Mouse (Mus musculus) kidney, adult 2 months (tissue): ENCODE data around the gene Gm13090. TPM values are rescaled to one million over a fixed set of nuclear protein-coding genes. Genes with fewer than 3 reads are reported as not detected.

Source experiments
- DNase-seq: peaks from one replicate; pipeline ENCODE4 v3.0.0; 2021
- H3K27ac ChIP-seq: fragments of 200-500 bp; 2 replicates; pipeline ENCODE4 v1.5.1; 2012; ENCODE audit warnings: low read depth, low read length, control low read depth, inconsistent platforms; ENCODE audit not compliant: insufficient read depth
- H3K27me3 ChIP-seq: fragments of 200-500 bp; replicated peaks from 2 replicates; pipeline ENCODE4 v1.6.1; 2012; ENCODE audit warnings: mild to moderate bottlenecking, moderate library complexity, low read length, inconsistent platforms; ENCODE audit not compliant: control insufficient read depth, insufficient read depth
- H3K36me3 ChIP-seq: fragments of 200-500 bp; 2 replicates; pipeline ENCODE4 v1.6.1; 2012; ENCODE audit warnings: mild to moderate bottlenecking, moderate library complexity, low read length, inconsistent platforms; ENCODE audit not compliant: control insufficient read depth, insufficient read depth
- H3K4me1 ChIP-seq: fragments of 200-500 bp; 2 replicates; pipeline ENCODE4 v1.6.1; 2011; ENCODE audit warnings: low read length; ENCODE audit not compliant: control insufficient read depth, insufficient read depth
- H3K4me3 ChIP-seq: fragments of 200-500 bp; 2 replicates; pipeline ENCODE4 v1.5.1; 2011; ENCODE audit warnings: mild to moderate bottlenecking, low read depth, low read length, control low read depth; ENCODE audit not compliant: insufficient read depth
- CTCF ChIP-seq: fragments of 200-500 bp; conservative IDR thresholded peaks from 2 replicates; pipeline ENCODE4 v1.5.1; 2011; ENCODE audit warnings: low read depth, mild to moderate bottlenecking, control low read depth, low read length, moderate library complexity, mixed read lengths; ENCODE audit not compliant: insufficient read depth, insufficient read length
- POLR2A ChIP-seq: fragments of 200-500 bp; IDR thresholded peaks from one replicate; pipeline ENCODE4 v1.6.1; 2011; ENCODE audit warnings: low read depth, low read length, control low read depth
- WGBS: fragments of 180-500 bp; shearing (Covaris S2); methylation state at CpG from one replicate; pipeline ENCODE4 v1.1.7; 2018; 5-methylcytosine and 5-hydroxymethylcytosine counted together
- polyA plus RNA-seq: library from polyadenylated mRNA; depleted of rRNA; stranded (reverse); fragments of >200 nt; gene quantifications from 2 replicates; pipeline ENCODE4 v1.2.3, GENCODE M21; 2012

Gene Gm13090
- polyA plus RNA-seq, 1 experiment, result not detected

DNA sequence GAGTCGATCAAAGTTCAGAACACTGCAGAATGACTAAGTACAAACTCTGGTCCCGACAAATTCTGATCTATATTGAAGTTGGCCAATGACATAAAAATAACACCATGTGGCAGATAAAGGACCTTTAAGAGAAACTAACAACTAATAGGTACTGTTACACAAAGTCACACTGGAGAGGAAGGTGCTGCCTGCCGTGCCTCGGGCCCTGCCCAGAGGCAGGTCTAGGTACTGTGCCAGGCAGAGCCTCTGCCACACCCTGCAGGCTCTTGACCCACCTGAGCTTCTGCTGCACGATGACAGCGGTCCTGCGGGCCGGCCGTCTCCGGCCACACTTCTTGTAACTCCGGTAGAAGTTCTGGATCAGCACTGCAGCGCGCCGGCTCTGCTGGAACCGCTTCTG, 14.6 kb upstream of the Gm13090 start:
- H3K36me3 ChIP-seq, result no peaks in the 10 kb centered on the region
- H3K27ac ChIP-seq, result no peak overlapping the region
- H3K4me1 ChIP-seq, result no peaks in the 10 kb centered on the region
- WGBS, result 82% methylated on average over 15 of the region's 15 CpGs
- no peak overlapping the region for H3K4me3 ChIP-seq
- TF ChIP-seq CTCF (no peak), POLR2A (no peak)
- peak; percentile 10 for DNase-seq
- H3K27me3 ChIP-seq, result no peaks in the 10 kb centered on the region

DNA sequence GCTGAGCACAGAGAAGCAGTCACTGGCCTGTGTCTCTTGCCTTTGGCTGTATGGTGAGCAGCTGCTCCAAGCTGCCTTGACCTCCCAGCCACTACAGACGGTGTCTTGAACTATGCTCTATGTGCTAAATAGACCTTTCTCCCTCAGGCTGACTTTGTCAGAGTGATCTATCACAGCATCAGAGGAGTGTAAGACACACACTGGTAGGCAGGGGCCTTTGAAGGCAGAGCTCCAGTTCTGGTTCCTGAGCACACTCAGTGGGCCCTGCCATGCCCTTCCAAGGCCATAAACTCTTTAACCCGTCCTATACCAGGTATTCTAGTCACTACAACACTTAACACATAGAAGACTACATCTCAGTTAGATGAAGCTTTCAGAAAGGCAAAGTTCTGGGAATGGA, 8.0 kb upstream of the Gm13090 start:
- no peaks in the 10 kb centered on the region for H3K36me3 ChIP-seq
- H3K27ac ChIP-seq, result no peak overlapping the region
- TF ChIP-seq CTCF (no peak), POLR2A (no peak)
- H3K4me1 ChIP-seq, result no peaks in the 10 kb centered on the region
- 57% methylated on average over 2 of the region's 2 CpGs for WGBS
- no peaks in the 10 kb centered on the region for H3K27me3 ChIP-seq
- H3K4me3 ChIP-seq, result no peak overlapping the region
- DNase-seq, result no peak

GRCm38 (mm10) chr4:151081977-151082376, 7.4 kb upstream of the Gm13090 start:
- DNase-seq, result no peak
- Histone ChIP-seq H3K27ac (no peak overlapping the region), H3K4me1 (no peaks in the 10 kb centered on the region), H3K36me3 (no peaks in the 10 kb centered on the region), H3K27me3 (no peaks in the 10 kb centered on the region), H3K4me3 (no peak overlapping the region)
- 86% methylated on average over 13 of the region's 13 CpGs for WGBS
- no peak for TF ChIP-seq CTCF
- TF ChIP-seq POLR2A, result no peak

GRCm38 (mm10) chr4:151083027-151083426, 6.3 kb upstream of the Gm13090 start:
- no peak for DNase-seq
- TF ChIP-seq POLR2A, result no peak
- TF ChIP-seq CTCF, result no peak
- WGBS, result 74% methylated on average over 5 of the region's 5 CpGs
- Histone ChIP-seq H3K36me3 (no peaks in the 10 kb centered on the region), H3K27ac (no peak overlapping the region), H3K27me3 (no peaks in the 10 kb centered on the region), H3K4me3 (no peak overlapping the region), H3K4me1 (no peaks in the 10 kb centered on the region)

DNA sequence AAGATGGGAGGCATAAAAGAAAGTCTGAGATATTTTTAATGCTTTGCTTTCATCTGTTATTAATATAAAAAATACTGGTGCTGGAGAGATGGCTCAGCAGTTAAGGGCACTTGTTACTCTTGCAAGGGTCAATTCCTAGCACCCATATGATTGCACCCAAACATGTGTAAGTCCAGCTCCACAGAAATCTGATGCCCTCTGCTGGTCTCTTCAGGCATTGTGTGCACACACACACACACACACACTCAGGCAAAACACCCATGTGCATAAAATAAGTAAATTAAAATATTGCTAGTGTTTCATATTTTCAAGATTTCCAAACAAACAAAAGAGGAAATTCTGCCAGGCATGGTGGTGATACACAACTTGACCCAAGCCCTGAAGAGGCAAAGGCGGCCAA, 2.0 kb upstream of the Gm13090 start:
- Histone ChIP-seq H3K27me3 (no peaks in the 10 kb centered on the region), H3K27ac (no peak overlapping the region), H3K4me3 (no peak overlapping the region), H3K36me3 (no peaks in the 10 kb centered on the region), H3K4me1 (no peaks in the 10 kb centered on the region)
- 94% methylated on average over 1 of the region's 1 CpGs for WGBS
- DNase-seq, result no peak
- TF ChIP-seq CTCF, result 0 out of 2 replicates have a peak, but pooled peaks have one; percentile 2
- TF ChIP-seq POLR2A, result no peak

DNA sequence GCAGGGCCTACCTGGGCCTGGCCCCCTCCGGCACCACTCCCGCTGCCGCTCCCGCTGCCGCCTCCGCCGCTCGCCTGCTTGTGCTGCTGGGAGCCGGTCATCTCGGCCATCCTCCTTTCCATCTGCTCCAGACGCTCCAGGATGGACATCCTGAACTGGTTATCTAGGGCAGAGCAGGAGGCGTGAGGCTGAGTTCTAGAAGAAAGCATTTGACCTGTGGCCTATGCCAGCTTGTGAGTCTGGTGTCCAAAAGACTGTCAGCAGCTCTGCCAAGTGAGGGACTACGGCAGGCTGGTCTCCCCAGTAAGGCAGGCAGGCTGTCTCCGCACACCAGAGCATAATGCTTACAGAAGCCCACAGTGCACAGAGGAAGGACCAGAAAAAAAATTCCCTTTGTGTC, 551 bp upstream of the Gm13090 start:
- no peak for DNase-seq
- H3K4me3 ChIP-seq, result no peak overlapping the region
- 86% methylated on average over 14 of the region's 14 CpGs for WGBS
- no peaks in the 10 kb centered on the region for H3K27me3 ChIP-seq
- H3K36me3 ChIP-seq, result no peaks in the 10 kb centered on the region
- no peaks in the 10 kb centered on the region for H3K4me1 ChIP-seq
- H3K27ac ChIP-seq, result no peak overlapping the region
- no peak for TF ChIP-seq CTCF
- TF ChIP-seq POLR2A, result no peak

GRCm38 (mm10) chr4:151095207-151095606, 5.8 kb downstream of the Gm13090 start:
- H3K4me1 ChIP-seq, result 0 out of 2 replicates have a peak, but pooled peaks cover 2% of the 10 kb centered on the region
- WGBS, result 38% methylated on average over 2 of the region's 2 CpGs
- no peak overlapping the region for H3K4me3 ChIP-seq
- H3K36me3 ChIP-seq, result no peaks in the 10 kb centered on the region
- TF ChIP-seq CTCF (peak; percentile 59), POLR2A (no peak)
- no peak overlapping the region for H3K27ac ChIP-seq
- no peaks in the 10 kb centered on the region for H3K27me3 ChIP-seq
- DNase-seq, result peak; percentile 42

- TF ChIP-seq POLR2A (no peak), CTCF (no peak)
- H3K4me3 ChIP-seq, result no peak overlapping the region
- no peak for DNase-seq
Observed at GRCm38 (mm10) chr4:151096334-151097103, 7.1 kb downstream of the Gm13090 start.

More at GRCm38 (mm10) chr4:151096334-151097103, 7.1 kb downstream of the Gm13090 start:
- WGBS, result 70% methylated on average over 18 of the region's 18 CpGs
- 0 out of 2 replicates have a peak, but pooled peaks cover 2% of the 10 kb centered on the region for H3K4me1 ChIP-seq
- H3K27me3 ChIP-seq, result no peaks in the 10 kb centered on the region
- H3K27ac ChIP-seq, result no peak overlapping the region
- no peaks in the 10 kb centered on the region for H3K36me3 ChIP-seq
